Mouse (Mus musculus) inflammation-experienced regulatory T-cells, adult 6 months (primary cell): ENCODE measurements around the gene B3galt1. TPM values are rescaled to one million over a fixed set of nuclear protein-coding genes. Genes with fewer than 3 reads are reported as not detected.

Experiments used
- ATAC-seq: one replicate; pipeline ENCODE4 v1.8.0; 2017
- polyA plus RNA-seq, 3 experiments: library from polyadenylated mRNA; unstranded; fragments of 100-300 nt; shearing (Covaris generic); gene quantifications; one replicate each; pipeline ENCODE4 v1.2.1; 2017

B3galt1 gene
- polyA plus RNA-seq, 3 experiments from 2014 or later: 0.19 to 0.86 TPM; not detected in 1

- no peak for ATAC-seq
These were observed 185.9 kb downstream of the B3galt1 start for GRCm38 (mm10) chr2:67751585-67751984.

GRCm38 (mm10) chr2:67756507-67756906 lies 190.8 kb downstream of the B3galt1 start:
- no peak for ATAC-seq

GRCm38 (mm10) chr2:67787536-67787935 lies 221.9 kb downstream of the B3galt1 start:
- no peak for ATAC-seq

- no peak for ATAC-seq
These were observed 231.9 kb downstream of the B3galt1 start for GRCm38 (mm10) chr2:67797561-67797960.

GRCm38 (mm10) chr2:67799981-67800380 lies 234.3 kb downstream of the B3galt1 start:
- ATAC-seq: no peak

GRCm38 (mm10) chr2:67816149-67816548 lies 250.5 kb downstream of the B3galt1 start:
- no peak for ATAC-seq

- no peak for ATAC-seq
These were observed 252.3 kb downstream of the B3galt1 start for GRCm38 (mm10) chr2:67818014-67818413.

GRCm38 (mm10) chr2:67822360-67822759 lies 256.7 kb downstream of the B3galt1 start:
- no peak for ATAC-seq

- no peak for ATAC-seq
These were observed 262.0 kb downstream of the B3galt1 start for GRCm38 (mm10) chr2:67827697-67828096.

- ATAC-seq: no peak
These were observed 263.6 kb downstream of the B3galt1 start for GRCm38 (mm10) chr2:67829055-67829915.

GRCm38 (mm10) chr2:67847806-67848205 lies 282.1 kb downstream of the B3galt1 start:
- no peak for ATAC-seq

GRCm38 (mm10) chr2:67850725-67851124 lies 285.1 kb downstream of the B3galt1 start:
- ATAC-seq: no peak

GRCm38 (mm10) chr2:67858340-67858739 lies 292.7 kb downstream of the B3galt1 start:
- no peak for ATAC-seq

GRCm38 (mm10) chr2:67859004-67859403 lies 293.3 kb downstream of the B3galt1 start:
- ATAC-seq: no peak

GRCm38 (mm10) chr2:67873368-67873767 lies 307.7 kb downstream of the B3galt1 start:
- ATAC-seq: no peak

- no peak for ATAC-seq
These were observed 314.2 kb downstream of the B3galt1 start for GRCm38 (mm10) chr2:67879836-67880235.

GRCm38 (mm10) chr2:67881713-67882281 lies 316.1 kb downstream of the B3galt1 start:
- no peak for ATAC-seq

- no peak for ATAC-seq
These were observed 332.5 kb downstream of the B3galt1 start for GRCm38 (mm10) chr2:67897956-67898689.

GRCm38 (mm10) chr2:67901574-67901973 lies 335.9 kb downstream of the B3galt1 start:
- ATAC-seq: no peak

GRCm38 (mm10) chr2:67902651-67903292 lies 337.1 kb downstream of the B3galt1 start:
- no peak for ATAC-seq

- no peak for ATAC-seq
These were observed 338.1 kb downstream of the B3galt1 start for GRCm38 (mm10) chr2:67903769-67904168.

- ATAC-seq: no peak
These were observed 366.3 kb downstream of the B3galt1 start for GRCm38 (mm10) chr2:67931994-67932393.

GRCm38 (mm10) chr2:67948408-67948807 lies 382.7 kb downstream of the B3galt1 start:
- no peak for ATAC-seq
